Mouse (Mus musculus) thymus, adult 2 months (tissue): Measurements from ENCODE around the gene Kpna4. TPM values are rescaled to one million over a fixed set of nuclear protein-coding genes. Genes with fewer than 3 reads are reported as not detected.

ENCODE experiments used
- DNase-seq: peaks from one replicate; pipeline ENCODE4 v3.0.0; 2021
- H3K27ac ChIP-seq: fragments of 200-500 bp; 2 replicates; pipeline ENCODE4 v1.5.1; 2012; ENCODE audit warnings: low read length, control low read depth; ENCODE audit not compliant: control insufficient read depth, insufficient read depth
- H3K27me3 ChIP-seq: fragments of 200-500 bp; 2 replicates; pipeline ENCODE4 v1.6.1; 2012; ENCODE audit warnings: mild to moderate bottlenecking, low read length, moderate library complexity, mixed read lengths; ENCODE audit not compliant: control insufficient read depth, insufficient read depth
- H3K36me3 ChIP-seq: fragments of 200-500 bp; 2 replicates; pipeline ENCODE4 v1.6.1; 2012; ENCODE audit warnings: mild to moderate bottlenecking, low read length, moderate library complexity; ENCODE audit not compliant: control insufficient read depth, insufficient read depth
- H3K4me1 ChIP-seq: fragments of 200-500 bp; replicated peaks from 2 replicates; pipeline ENCODE4 v1.6.1; 2012; ENCODE audit warnings: low read length; ENCODE audit not compliant: control insufficient read depth, insufficient read depth
- H3K4me3 ChIP-seq: fragments of 200-500 bp; 2 replicates; pipeline ENCODE4 v1.5.1; 2012; ENCODE audit warnings: mild to moderate bottlenecking, low read length, control low read depth, moderate library complexity; ENCODE audit not compliant: control insufficient read depth, insufficient read depth
- CTCF ChIP-seq: fragments of 200-500 bp; IDR thresholded peaks from 2 replicates; pipeline ENCODE4 v1.5.1; 2012; ENCODE audit warnings: mild to moderate bottlenecking, control low read depth, low read length, moderate library complexity, borderline replicate concordance; ENCODE audit not compliant: control insufficient read depth, poor library complexity, insufficient read depth; ENCODE audit errors: extremely low read depth
- POLR2A ChIP-seq: fragments of 200-500 bp; IDR thresholded peaks from 2 replicates; pipeline ENCODE4 v1.6.1; 2012; ENCODE audit warnings: mild to moderate bottlenecking, low read length, control low read depth, moderate library complexity; ENCODE audit not compliant: control insufficient read depth, poor library complexity, insufficient read depth; ENCODE audit errors: extremely low read depth
- WGBS: fragments of 180-500 bp; shearing (Covaris S2); methylation state at CpG from one replicate; pipeline ENCODE4 v1.1.7; 2018; 5-methylcytosine and 5-hydroxymethylcytosine counted together
- polyA plus RNA-seq: library from polyadenylated mRNA; depleted of rRNA; stranded (reverse); fragments of >200 nt; gene quantifications from 2 replicates; pipeline ENCODE4 v1.2.3, GENCODE M21; 2012

The Kpna4 gene
- polyA plus RNA-seq, 1 experiment = 21.6 TPM

DNA sequence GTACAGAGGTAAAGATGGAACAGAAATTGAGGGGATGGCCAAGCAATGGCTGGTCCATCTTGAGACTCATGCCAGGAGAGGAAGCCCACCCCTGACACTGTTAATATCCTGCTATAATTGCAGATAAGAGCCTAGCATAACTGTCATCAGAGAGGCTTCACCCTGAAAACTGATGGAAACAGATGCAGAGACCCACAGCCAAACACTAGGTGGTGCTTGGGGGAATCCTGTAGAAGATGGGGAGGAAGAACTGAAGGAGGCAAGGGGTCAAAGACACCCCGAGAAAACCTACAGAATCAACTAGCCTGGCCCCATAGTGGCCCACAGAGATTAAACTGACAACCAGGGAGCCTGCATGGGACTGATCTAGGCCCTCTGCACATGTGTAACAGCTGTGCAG lies 33.5 kb upstream of the Kpna4 start:
- H3K36me3 ChIP-seq = no peaks in the 10 kb centered on the region
- no peak for TF ChIP-seq CTCF
- TF ChIP-seq POLR2A = no peak
- peaks cover 9% of the 10 kb centered on the region for H3K4me1 ChIP-seq
- no peak overlapping the region for H3K27ac ChIP-seq
- DNase-seq = no peak
- WGBS = 56% methylated on average over 1 of the region's 1 CpGs
- H3K27me3 ChIP-seq = no peaks in the 10 kb centered on the region
- no peak overlapping the region for H3K4me3 ChIP-seq

GRCm38 (mm10) chr3:69159501-69159900 lies 32.6 kb upstream of the Kpna4 start:
- TF ChIP-seq POLR2A (no peak), CTCF (no peak)
- WGBS = 11% methylated on average over 2 of the region's 2 CpGs
- DNase-seq = no peak

GRCm38 (mm10) chr3:69157886-69158285 lies 31.0 kb upstream of the Kpna4 start:
- 95% methylated on average over 5 of the region's 5 CpGs for WGBS
- no peaks in the 10 kb centered on the region for H3K27me3 ChIP-seq

More at GRCm38 (mm10) chr3:69159501-69159900, 32.6 kb upstream of the Kpna4 start:
- Histone ChIP-seq H3K27me3 (no peaks in the 10 kb centered on the region), H3K36me3 (no peaks in the 10 kb centered on the region), H3K4me1 (peaks cover 9% of the 10 kb centered on the region), H3K4me3 (no peak overlapping the region), H3K27ac (no peak overlapping the region)

GRCm38 (mm10) chr3:69156484-69156883 lies 29.6 kb upstream of the Kpna4 start:
- no peak for TF ChIP-seq POLR2A
- TF ChIP-seq CTCF = no peak
- WGBS = 43% methylated on average over 13 of the region's 13 CpGs
- Histone ChIP-seq H3K27me3 (no peaks in the 10 kb centered on the region), H3K4me3 (no peak overlapping the region), H3K4me1 (peaks cover 9% of the 10 kb centered on the region), H3K27ac (peak overlapping the region; percentile 47; the same call in 1 of the 2 replicates), H3K36me3 (no peaks in the 10 kb centered on the region)
- DNase-seq = peak; percentile 62

More at GRCm38 (mm10) chr3:69157886-69158285, 31.0 kb upstream of the Kpna4 start:
- Histone ChIP-seq H3K27ac (no peak overlapping the region), H3K4me3 (no peak overlapping the region), H3K4me1 (peaks cover 9% of the 10 kb centered on the region), H3K36me3 (no peaks in the 10 kb centered on the region)
- no peak for DNase-seq
- no peak for TF ChIP-seq POLR2A
- no peak for TF ChIP-seq CTCF

DNA sequence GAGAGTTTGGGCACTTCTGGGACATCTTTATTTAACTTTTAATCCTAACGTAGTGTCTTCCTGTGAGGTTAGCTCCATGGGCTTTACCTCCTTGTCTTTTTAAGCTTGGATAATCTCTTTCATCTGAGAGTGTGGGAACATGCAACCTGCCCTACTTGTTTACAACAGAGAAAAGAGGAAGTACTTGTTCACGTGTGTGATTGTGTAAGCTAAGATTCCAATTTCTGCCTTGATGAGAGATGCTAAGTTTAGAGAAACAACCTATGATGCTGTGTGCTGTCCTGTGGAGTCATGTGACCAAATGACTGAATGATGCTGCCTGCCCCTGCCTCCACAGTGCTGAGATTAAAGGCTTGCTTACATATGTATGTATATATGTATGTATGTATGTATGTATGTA lies 27.8 kb upstream of the Kpna4 start:
- Histone ChIP-seq H3K4me1 (peaks cover 6% of the 10 kb centered on the region), H3K27me3 (no peaks in the 10 kb centered on the region), H3K36me3 (no peaks in the 10 kb centered on the region), H3K27ac (no peak overlapping the region), H3K4me3 (no peak overlapping the region)
- WGBS = 56% methylated on average over 2 of the region's 2 CpGs
- TF ChIP-seq CTCF = no peak
- TF ChIP-seq POLR2A = no peak
- no peak for DNase-seq

- H3K36me3 ChIP-seq = no peaks in the 10 kb centered on the region
- TF ChIP-seq POLR2A = no peak
- TF ChIP-seq CTCF = no peak
- H3K4me1 ChIP-seq = no peaks in the 10 kb centered on the region
- no peak overlapping the region for H3K4me3 ChIP-seq
- H3K27ac ChIP-seq = no peak overlapping the region
- no peak for DNase-seq
- 96% methylated on average over 3 of the region's 3 CpGs for WGBS
- H3K27me3 ChIP-seq = no peaks in the 10 kb centered on the region
Measured at GRCm38 (mm10) chr3:69150921-69151320, 24.0 kb upstream of the Kpna4 start.

DNA sequence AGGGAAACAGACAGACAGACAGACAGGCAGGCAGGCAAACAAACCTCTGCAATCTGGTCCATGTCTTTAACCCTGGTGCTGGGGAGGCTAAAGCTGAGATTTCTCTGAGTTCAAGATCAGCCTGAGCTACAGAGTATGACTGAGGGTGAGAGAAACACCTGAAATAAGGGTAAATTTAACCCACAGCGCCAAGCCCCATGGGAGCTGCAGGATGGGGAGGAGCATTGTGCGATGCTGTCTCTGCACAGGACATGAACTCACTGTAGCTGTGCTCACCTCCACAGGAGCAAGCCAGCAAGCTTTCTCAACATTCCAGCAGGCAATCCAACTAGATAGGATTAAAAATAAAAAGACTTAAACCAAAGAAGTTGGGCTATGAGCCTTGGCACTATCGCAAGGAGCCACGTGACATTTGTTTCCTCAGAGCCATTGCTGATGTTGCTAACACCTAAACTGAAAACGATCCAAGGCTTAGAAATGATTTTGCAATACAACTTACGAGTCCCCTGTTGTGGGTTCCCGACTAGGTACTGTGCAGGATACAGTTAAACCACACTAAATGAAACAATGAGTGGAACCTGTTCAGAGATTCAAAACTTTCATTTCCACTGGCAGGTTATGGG lies 15.6 kb upstream of the Kpna4 start:
- Histone ChIP-seq H3K27me3 (no peaks in the 10 kb centered on the region), H3K36me3 (no peaks in the 10 kb centered on the region), H3K27ac (no peak overlapping the region), H3K4me3 (no peak overlapping the region), H3K4me1 (0 out of 2 replicates have a peak, but pooled peaks cover 3% of the 10 kb centered on the region)
- WGBS = 35% methylated on average over 7 of the region's 7 CpGs
- TF ChIP-seq CTCF = no peak
- TF ChIP-seq POLR2A = no peak
- DNase-seq = no peak
